10 mouse cellular contexts compared by ENCODE assay signal in the genomic region with DNA sequence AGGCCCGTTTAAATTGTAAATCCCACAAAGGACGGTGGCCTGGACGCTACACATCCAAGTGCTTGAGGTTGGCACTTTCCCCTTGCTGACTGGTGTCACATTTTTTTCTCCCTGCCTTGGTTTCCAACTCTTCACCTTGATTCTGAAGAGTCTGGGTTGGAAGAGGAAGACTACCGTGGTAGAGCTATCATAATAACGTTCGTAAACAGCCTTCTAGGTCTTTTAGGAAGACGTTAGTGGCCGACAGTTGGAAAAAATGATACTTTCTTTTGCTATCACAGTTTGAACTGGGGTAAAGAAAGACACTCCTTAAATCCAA. TPM values are rescaled to one million over a fixed set of nuclear protein-coding genes. Genes with fewer than 3 reads are reported as not detected.
DNase-seq lines count a peak whose midpoint lies in the region; ATAC-seq and TF ChIP-seq lines count a peak whose summit lies in the region.
"Had no signal": no experiment of that assay in that cellular context is flagged by ENCODE, and none has a peak within 500 bp of the region (broad histone marks: within the 10 kb centered on the region; RNA-seq: fewer than 3 reads in every experiment).

No protein-coding gene starts in this region.

- DNase-seq in kidney, adult 11 months, result no peak
- DNase-seq in hindbrain, postnatal 0 days (ENCODE audit: low spot score), result no peak
- no peak for DNase-seq in midbrain, postnatal 0 days (ENCODE audit: low spot score)
- no peak for DNase-seq in gastrocnemius, postnatal 25 days
- DNase-seq in right cerebral cortex, postnatal 36 days (ENCODE audit: low spot score in 2 of 2), result no peak
- no peak for DNase-seq in cerebellum, postnatal 25 days

- peak overlapping the region; percentile 54 for H3K9ac ChIP-seq in kidney, embryonic 15.5 days
- peak overlapping the region; percentile 100 for H3K9ac ChIP-seq in embryonic facial prominence, embryonic 12.5 days
- peak overlapping the region; percentile 76 for H3K9ac ChIP-seq in hindbrain, postnatal 0 days (replicated peaks; ENCODE audit: low read length)
- peak overlapping the region; percentile 90 for H3K9ac ChIP-seq in midbrain, postnatal 0 days (replicated peaks; ENCODE audit: low read length, poor library complexity, severe bottlenecking)

- 38% methylated on average over 8 of the region's 8 CpGs for WGBS in kidney, embryonic 15.5 days
- 27% methylated on average over 8 of the region's 8 CpGs for WGBS in embryonic facial prominence, embryonic 12.5 days
- WGBS in hindbrain, postnatal 0 days, result 30% methylated on average over 8 of the region's 8 CpGs
- WGBS in midbrain, postnatal 0 days, result 27% methylated on average over 8 of the region's 8 CpGs

- no peak for ATAC-seq in kidney, embryonic 15.5 days (replicated peaks; ENCODE audit: low FRiP score)
- no peak for ATAC-seq in embryonic facial prominence, embryonic 12.5 days (ENCODE audit: insufficient number of reproducible peaks, insufficient read depth, low FRiP score, low TSS enrichment)
- ATAC-seq in hindbrain, postnatal 0 days, result no peak
- ATAC-seq in midbrain, postnatal 0 days (ENCODE audit: low FRiP score), result no peak
- ATAC-seq: Patski had no signal

- no peaks in the 10 kb centered on the region for H3K27me3 ChIP-seq in kidney, embryonic 15.5 days
- no peaks in the 10 kb centered on the region for H3K27me3 ChIP-seq in embryonic facial prominence, embryonic 12.5 days
- no peaks in the 10 kb centered on the region for H3K27me3 ChIP-seq in hindbrain, postnatal 0 days (ENCODE audit: insufficient read depth, low read length)
- no peaks in the 10 kb centered on the region for H3K27me3 ChIP-seq in midbrain, postnatal 0 days (ENCODE audit: insufficient read depth, low read length)
- H3K27me3 ChIP-seq: megakaryocyte, embryonic 14.5 days; Patski had no signal

- H3K4me2 ChIP-seq in kidney, embryonic 15.5 days, result peak overlapping the region; percentile 91
- H3K4me2 ChIP-seq in embryonic facial prominence, embryonic 12.5 days (replicated peaks), result peak overlapping the region; percentile 77
- H3K4me2 ChIP-seq in hindbrain, postnatal 0 days (ENCODE audit: low read depth, low read length), result peak overlapping the region; percentile 76
- H3K4me2 ChIP-seq in midbrain, postnatal 0 days (ENCODE audit: low read depth, low read length, poor library complexity, severe bottlenecking), result peak overlapping the region; percentile 93

- peak overlapping the region; percentile 100 for H3K4me3 ChIP-seq in kidney, embryonic 15.5 days (replicated peaks)
- H3K4me3 ChIP-seq in embryonic facial prominence, embryonic 12.5 days, result peak overlapping the region; percentile 100
- peak overlapping the region; percentile 100 for H3K4me3 ChIP-seq in hindbrain, postnatal 0 days (ENCODE audit: low read length)
- peak overlapping the region; percentile 97 for H3K4me3 ChIP-seq in midbrain, postnatal 0 days (ENCODE audit: low read depth, low read length)

- no peaks in the 10 kb centered on the region for H3K9me3 ChIP-seq in kidney, embryonic 15.5 days (replicated peaks)
- H3K9me3 ChIP-seq in embryonic facial prominence, embryonic 12.5 days, result no peaks in the 10 kb centered on the region
- no peaks in the 10 kb centered on the region for H3K9me3 ChIP-seq in hindbrain, postnatal 0 days (ENCODE audit: low read length)
- no peaks in the 10 kb centered on the region for H3K9me3 ChIP-seq in midbrain, postnatal 0 days (ENCODE audit: low read length)
- H3K9me3 ChIP-seq: megakaryocyte, embryonic 14.5 days had no signal

- peaks cover 22% of the 10 kb centered on the region for H3K4me1 ChIP-seq in kidney, embryonic 15.5 days
- peaks cover 11% of the 10 kb centered on the region for H3K4me1 ChIP-seq in embryonic facial prominence, embryonic 12.5 days
- no peaks in the 10 kb centered on the region; the same call in 1 of the 2 replicates for H3K4me1 ChIP-seq in hindbrain, postnatal 0 days (ENCODE audit: insufficient read depth, low read length)
- H3K4me1 ChIP-seq in midbrain, postnatal 0 days (ENCODE audit: insufficient read depth, low read length), result peaks cover 2% of the 10 kb centered on the region; the same call in 1 of the 2 replicates

- no peak for TF ChIP-seq CTCF in hindbrain, postnatal 0 days (IDR thresholded peaks at IDR 0.05; ENCODE audit: low read depth)
- TF ChIP-seq CTCF in midbrain, postnatal 0 days (IDR thresholded peaks at IDR 0.05), result no peak

- no peaks in the 10 kb centered on the region; the same call in 1 of the 2 replicates for H3K36me3 ChIP-seq in kidney, embryonic 15.5 days
- 0 out of 2 replicates have a peak, but pooled peaks cover under 1% of the 10 kb centered on the region for H3K36me3 ChIP-seq in embryonic facial prominence, embryonic 12.5 days
- no peaks in the 10 kb centered on the region for H3K36me3 ChIP-seq in hindbrain, postnatal 0 days (ENCODE audit: insufficient read depth, low read length)
- no peaks in the 10 kb centered on the region for H3K36me3 ChIP-seq in midbrain, postnatal 0 days (ENCODE audit: insufficient read depth, low read length)

- peak overlapping the region; percentile 96 for H3K27ac ChIP-seq in kidney, embryonic 15.5 days
- H3K27ac ChIP-seq in embryonic facial prominence, embryonic 12.5 days, result peak overlapping the region; percentile 90
- peak overlapping the region; percentile 92; the same call in 1 of the 2 replicates for H3K27ac ChIP-seq in hindbrain, postnatal 0 days
- peak overlapping the region; percentile 88 for H3K27ac ChIP-seq in midbrain, postnatal 0 days (ENCODE audit: low read depth, low read length)

RNA-seq across cellular contexts. Expression of a gene that starts 0.5 kb away (rescaled TPM):
- 50.2 and 57.4 TPM in 2 replicates for polyA plus RNA-seq in kidney, embryonic 15.5 days (2015; fragmentation: Nextera tagmentation; extraction: Ambion mirVana)
- 61.6 and 65.4 TPM in 2 replicates for polyA plus RNA-seq in embryonic facial prominence, embryonic 12.5 days (2016; fragmentation: Nextera tagmentation; extraction: Ambion mirVana)
- 67.5 and 73.7 TPM in 2 replicates for total RNA-seq in hindbrain, postnatal 0 days (2014; rRNA removed)
- polyA plus RNA-seq in hindbrain, postnatal 0 days (2015; fragmentation: Nextera tagmentation; extraction: Ambion mirVana), result 18.0 and 19.8 TPM in 2 replicates
- total RNA-seq in midbrain, postnatal 0 days (2014; rRNA removed), result 64.9 and 103 TPM in 2 replicates
- polyA plus RNA-seq in midbrain, postnatal 0 days (2015; fragmentation: Nextera tagmentation; extraction: Ambion mirVana), result 17.8 and 18.4 TPM in 2 replicates
- total RNA-seq in gastrocnemius, postnatal 25 days (2021), result 10 to 100 TPM; 26.5 to 28.3 TPM

RNA-seq across cellular contexts. Expression of a gene that starts 40.6 kb away (rescaled TPM):
- polyA plus RNA-seq in kidney, embryonic 15.5 days (2015; fragmentation: Nextera tagmentation; extraction: Ambion mirVana), result 41.1 and 43.0 TPM in 2 replicates
- polyA plus RNA-seq in embryonic facial prominence, embryonic 12.5 days (2016; fragmentation: Nextera tagmentation; extraction: Ambion mirVana), result 36.6 and 47.2 TPM in 2 replicates
- 3.5 and 7.2 TPM in 2 replicates for total RNA-seq in hindbrain, postnatal 0 days (2014; rRNA removed)
- 5.2 and 5.7 TPM in 2 replicates for polyA plus RNA-seq in hindbrain, postnatal 0 days (2015; fragmentation: Nextera tagmentation; extraction: Ambion mirVana)
- total RNA-seq in midbrain, postnatal 0 days (2014; rRNA removed), result 4.3 and 6.2 TPM in 2 replicates
- 2.7 and 4.5 TPM in 2 replicates for polyA plus RNA-seq in midbrain, postnatal 0 days (2015; fragmentation: Nextera tagmentation; extraction: Ambion mirVana)
- under 1 TPM; 0.56 to 0.75 TPM for total RNA-seq in gastrocnemius, postnatal 25 days (2021)
